Mouse (Mus musculus): ENCODE measurements around the gene Ccnd2.

GRCm38 (mm10) chr6:127153972-127154707 lies 2.1 kb upstream of the Ccnd2 start:
- TF ChIP-seq CEBPB (IDR thresholded peaks at IDR 0.05; ENCODE audit: insufficient read depth, poor library complexity, severe bottlenecking) (no peak), POLR2A (IDR thresholded peaks at IDR 0.05; ENCODE audit: insufficient read length, low read depth) (no peak), USF1 (IDR thresholded peaks at IDR 0.05; ENCODE audit: low read depth) (no peak), E2F4 (IDR thresholded peaks at IDR 0.05; ENCODE audit: insufficient read depth) (no peak)

Measured in myocyte (in vitro differentiated cells).